Mouse (Mus musculus): ENCODE measurements around the gene Spg11.
"Not testable (repeated sequence)": the region's sequence is repeated elsewhere in the genome, so short reads cannot be mapped to it uniquely, and the experiment has no call there.

Spg11 gene

GRCm38 (mm10) chr2:122143111-122143510 is 24.9 kb upstream of the Spg11 start:
- DNase-seq, result no peak

GRCm38 (mm10) chr2:122141332-122141967 is 23.3 kb upstream of the Spg11 start:
- no peak for DNase-seq

DNA sequence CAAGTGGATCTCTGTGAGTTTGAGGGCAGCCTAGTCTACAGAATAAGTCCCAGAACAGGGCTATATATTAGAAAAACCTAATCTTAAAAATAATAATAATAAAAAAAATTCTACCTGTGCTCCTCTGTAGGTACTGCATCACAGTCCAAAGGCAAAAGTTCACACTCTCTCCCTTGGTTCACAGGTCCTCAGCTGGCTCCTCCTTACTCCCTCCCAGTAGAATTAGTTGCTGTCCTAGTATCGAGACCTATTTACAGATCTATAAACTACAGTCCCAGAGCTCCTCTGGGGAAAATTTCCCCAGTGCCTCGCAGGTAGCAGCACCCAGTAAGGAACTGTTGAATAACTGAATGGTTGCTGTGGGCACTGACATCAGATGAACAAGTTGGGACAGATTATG is 22.6 kb upstream of the Spg11 start:
- no peak for DNase-seq

DNA sequence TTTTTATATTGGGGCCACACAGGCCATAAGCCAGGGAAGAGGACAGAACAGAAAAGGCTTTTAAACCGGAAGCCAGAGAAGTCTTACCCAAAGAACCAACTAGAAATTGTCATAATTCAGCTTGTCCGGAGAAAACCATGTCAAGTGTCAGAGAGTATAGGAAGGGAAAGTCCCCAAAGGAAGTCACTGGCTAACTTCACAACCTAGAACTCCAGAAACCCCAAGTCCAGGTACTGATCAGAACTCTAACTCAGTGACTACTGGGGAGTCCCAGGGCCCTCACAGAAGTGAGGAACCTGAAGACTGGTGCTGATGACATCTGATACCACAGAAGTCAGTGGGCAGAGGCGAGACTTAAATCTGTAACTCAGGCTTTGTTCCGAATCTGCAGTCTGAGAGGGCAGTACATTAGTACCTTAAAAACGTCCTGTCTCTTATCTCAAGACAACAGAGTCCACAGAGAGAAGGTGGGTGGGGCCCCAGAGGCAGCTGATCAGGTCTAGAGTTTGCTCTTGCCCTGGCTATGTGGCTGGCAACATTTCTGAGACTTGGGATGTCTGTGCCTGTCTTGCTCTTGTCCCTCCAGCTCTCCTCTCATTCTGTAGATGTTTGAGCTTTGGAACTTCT is 19.8 kb upstream of the Spg11 start:
- no peak for DNase-seq

GRCm38 (mm10) chr2:122132618-122133017 is 14.4 kb upstream of the Spg11 start:
- no peak for DNase-seq

DNA sequence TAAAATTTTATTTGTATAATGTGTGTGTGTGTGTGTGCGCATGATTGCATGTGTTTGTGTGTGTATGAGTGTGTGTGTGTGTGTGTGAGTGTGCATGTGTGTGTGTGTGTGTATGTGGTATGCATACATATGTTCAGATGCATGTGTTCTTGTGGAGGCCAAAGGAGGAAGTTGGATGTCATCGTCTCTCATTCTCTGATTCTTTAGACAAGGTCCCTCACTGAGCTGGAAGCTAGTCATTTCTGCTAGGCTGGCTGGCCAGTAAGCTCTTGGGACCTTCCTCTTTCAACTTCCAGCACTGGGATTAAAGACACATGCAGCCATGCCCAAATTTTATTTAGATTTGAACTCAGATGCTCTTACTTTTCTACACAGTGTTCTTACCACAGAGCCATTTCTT is 13.9 kb upstream of the Spg11 start:
- DNase-seq, result no peak

- DNase-seq, result no peak
Observed at GRCm38 (mm10) chr2:122127635-122128034, 9.4 kb upstream of the Spg11 start.

DNA sequence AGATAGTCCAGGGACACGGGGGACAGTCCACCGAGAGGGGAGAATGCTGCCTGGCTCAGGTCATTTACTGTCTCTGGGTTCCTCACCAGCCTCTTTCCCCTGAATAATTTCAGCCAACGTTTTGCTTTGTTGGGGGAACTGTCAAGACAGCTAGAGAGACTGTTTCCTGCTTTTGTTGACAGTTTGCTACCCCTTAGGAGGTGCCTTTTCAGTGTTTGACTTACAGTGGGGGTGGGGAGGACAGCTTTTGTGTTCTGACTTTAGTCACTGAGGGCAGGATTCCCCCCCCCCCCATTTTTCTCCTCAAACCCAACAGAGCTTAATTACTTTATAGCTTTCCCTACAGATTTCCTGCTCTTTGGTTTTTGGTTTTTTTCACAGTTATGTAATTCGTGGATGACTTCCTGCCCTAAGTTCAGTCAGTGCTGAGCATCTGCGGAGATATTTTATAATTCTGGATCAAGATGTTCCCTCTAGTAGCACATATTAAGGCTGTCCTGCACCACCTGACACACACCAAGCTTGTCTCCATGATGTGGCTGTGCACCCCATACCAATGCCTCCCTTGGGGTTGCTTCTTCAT is 8.7 kb upstream of the Spg11 start:
- DNase-seq, result no peak

GRCm38 (mm10) chr2:122125680-122126572 is 7.7 kb upstream of the Spg11 start:
- DNase-seq, result no peak

DNA sequence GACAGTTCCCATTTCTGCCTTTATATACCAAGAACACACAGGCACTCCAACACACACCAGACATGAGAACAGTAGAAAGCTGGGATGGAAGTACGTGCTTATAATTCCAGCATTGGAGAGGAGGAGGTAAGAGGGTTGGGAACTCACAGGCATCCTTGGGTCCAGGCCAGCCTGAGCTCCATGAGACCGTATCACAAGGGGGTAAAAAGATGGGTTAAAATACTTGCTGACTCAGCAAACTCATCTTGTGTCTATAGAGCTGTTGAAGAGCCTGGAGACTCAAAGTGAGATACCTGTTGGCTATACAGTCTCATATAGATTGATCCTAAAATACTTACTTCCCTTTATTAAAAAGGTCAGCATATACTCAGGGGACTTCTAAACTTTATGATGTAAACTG is 1.3 kb downstream of the Spg11 start:
- no peak for DNase-seq

- no peak for DNase-seq
Observed at GRCm38 (mm10) chr2:122109714-122110113, 8.5 kb downstream of the Spg11 start.

GRCm38 (mm10) chr2:122108101-122108500 is 10.1 kb downstream of the Spg11 start:
- no peak for DNase-seq

DNA sequence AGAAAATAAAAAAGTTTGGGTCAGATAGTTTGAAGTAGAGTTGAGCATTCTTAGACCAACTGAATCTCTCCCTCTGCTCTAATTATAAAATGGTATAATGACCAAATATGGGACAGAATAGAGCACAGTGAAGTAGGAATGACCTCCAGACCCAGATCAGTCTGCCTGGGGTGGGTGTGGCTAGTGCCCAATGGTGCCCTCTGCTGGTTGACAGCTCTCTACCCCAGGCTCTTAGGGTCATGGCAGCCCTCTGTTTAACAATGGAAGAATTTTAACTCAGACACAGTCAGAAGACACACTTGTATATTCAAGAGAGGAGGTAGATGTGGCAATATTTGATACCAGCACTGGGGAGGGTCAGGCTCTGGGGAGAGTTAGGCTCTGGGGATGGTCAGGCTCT is 16.1 kb downstream of the Spg11 start:
- DNase-seq, result no peak

DNA sequence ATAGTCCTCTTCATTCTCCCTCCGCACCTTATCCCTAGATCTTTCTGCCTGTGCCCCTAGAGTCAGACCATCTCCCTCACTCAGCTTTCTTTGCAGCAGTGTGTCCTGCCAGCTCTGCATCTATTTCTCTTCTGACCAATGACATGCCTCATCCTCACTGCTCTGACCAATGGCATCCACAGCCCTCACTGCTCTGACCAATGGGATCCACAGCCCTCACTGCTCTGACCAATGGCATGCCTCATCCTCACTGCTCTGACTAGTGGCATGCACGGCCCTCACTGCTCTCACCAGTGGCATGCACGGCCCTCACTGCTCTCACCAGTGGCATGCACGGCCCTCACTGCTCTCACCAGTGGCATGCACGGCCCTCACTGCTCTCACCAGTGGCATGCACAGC is 20.5 kb downstream of the Spg11 start:
- not testable (repeated sequence) for DNase-seq

DNA sequence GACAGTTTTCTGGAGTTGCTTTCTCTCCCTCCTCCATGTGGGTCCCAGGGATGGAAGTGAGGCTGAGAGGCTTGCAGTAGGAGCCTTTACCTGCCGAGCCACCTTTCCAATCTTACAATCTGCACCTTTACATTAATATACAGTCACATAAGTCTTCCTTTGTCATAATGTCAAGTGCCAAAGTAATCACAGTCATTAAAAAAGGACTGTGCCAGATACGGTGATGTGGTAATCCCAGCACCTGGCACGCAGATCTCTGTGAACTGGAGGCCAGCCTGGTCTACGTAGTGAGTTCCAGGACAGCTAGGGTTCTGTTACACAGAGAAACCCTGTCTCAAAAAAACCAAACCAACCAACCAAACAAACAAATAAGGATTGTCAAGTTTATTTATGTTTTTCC is 24.3 kb downstream of the Spg11 start:
- no peak for DNase-seq

- DNase-seq, result no peak
Observed at GRCm38 (mm10) chr2:122086446-122086845, 31.7 kb downstream of the Spg11 start.

- no peak for DNase-seq
Observed at GRCm38 (mm10) chr2:122081728-122082456, 36.3 kb downstream of the Spg11 start.

- no peak for DNase-seq
Observed at GRCm38 (mm10) chr2:122069922-122070321, 48.3 kb downstream of the Spg11 start.

DNA sequence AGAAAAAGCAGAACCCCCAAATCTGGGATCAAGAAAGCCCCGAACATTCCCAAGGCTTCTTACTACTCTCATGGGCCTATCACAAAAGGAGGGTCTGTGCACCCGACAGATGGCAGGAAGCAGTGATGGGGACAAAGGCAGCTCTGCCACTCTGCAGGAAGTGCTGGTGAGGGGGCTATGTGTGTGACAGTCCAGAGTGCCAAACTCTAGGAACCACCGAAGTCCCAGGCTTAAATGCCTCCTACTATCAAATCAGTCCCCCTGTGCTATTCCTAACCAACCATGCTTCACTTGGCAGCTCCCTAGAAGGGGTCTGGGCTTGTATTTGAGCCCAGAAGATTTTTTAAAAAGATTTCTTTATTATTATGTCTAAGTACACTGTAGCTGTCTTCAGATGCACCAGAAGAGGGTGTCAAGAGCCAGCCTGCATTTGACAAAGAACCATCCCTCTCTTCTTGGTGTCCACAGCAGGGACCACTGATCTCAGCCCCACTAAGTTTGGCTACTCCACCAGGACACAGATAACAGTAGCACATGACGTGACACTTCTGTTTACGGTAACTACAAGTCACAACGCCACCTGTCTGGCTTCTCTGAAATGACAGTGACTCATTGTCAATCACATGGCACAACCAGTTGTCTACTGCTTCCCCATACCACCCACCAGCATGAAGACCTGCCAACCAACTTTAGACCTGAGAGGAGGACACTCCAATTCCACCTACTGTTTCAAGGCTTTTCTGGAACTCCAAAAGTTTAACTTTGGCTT is 48.9 kb downstream of the Spg11 start:
- no peak for DNase-seq

- DNase-seq, result no peak
Observed at GRCm38 (mm10) chr2:122066241-122066640, 51.9 kb downstream of the Spg11 start.

DNA sequence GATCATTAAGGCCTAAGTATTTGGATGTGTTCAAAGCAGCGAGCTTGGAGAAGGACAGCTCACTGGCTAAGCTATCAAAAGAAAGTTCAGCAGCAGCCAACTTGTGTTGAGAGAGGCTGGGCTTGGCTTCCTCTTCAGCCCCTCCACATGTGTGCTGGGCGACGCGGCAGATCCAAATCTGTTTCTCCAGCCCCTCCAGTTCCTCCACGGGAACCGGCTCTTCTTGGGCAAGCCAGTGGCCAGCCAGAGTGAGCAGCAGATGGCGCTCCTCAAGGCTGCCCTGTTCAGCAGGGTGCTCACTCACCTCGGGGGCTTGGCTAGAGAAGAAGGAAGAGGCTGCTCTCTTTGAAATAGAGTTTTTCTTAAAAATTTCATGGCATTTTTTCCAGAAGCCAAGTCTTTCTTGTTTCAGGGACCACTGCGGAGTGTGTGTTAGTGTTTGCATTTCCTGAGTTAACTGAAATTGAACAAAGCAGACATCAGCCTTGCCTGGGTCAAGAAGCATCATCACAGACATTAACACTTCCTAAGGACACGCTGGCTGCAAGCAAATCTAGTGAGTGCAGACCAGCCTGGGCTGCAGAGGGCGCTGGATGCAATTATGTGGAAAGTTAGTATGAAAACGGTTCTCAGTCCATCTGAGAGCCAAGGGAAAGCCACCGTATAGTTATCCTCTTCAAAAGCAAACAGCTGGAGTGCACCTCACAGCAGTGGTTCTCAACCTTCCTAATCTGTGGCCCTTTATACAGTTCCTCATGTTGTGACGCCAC is 52.8 kb downstream of the Spg11 start:
- DNase-seq, result no peak
